Mouse (Mus musculus) embryonic facial prominence, embryonic 11.5 days (tissue): Measurements from ENCODE around the gene Prr13. TPM values are rescaled to one million over a fixed set of nuclear protein-coding genes. Genes with fewer than 3 reads are reported as not detected.

Experiments
- ATAC-seq: fragments of 200-750 bp; cut with Nextera tagmentation; replicated peaks from 2 replicates; pipeline ENCODE4 v1.8.0; 2017; ENCODE audit warnings: low read depth; ENCODE audit not compliant: insufficient number of reproducible peaks, low FRiP score, low TSS enrichment
- DNase-seq: peaks from one replicate; pipeline ENCODE4 v3.0.0-alpha.2; 2015; ENCODE audit warnings: low spot score
- H3K27ac ChIP-seq: fragments of 300-500 bp; sonication (generic); replicated peaks from 2 replicates; pipeline ENCODE4 v1.5.1; 2014; ENCODE audit warnings: mild to moderate bottlenecking, low read depth, low read length, control low read depth
- H3K27me3 ChIP-seq: fragments of 300-500 bp; sonication (generic); 2 replicates; pipeline ENCODE4 v1.6.1; 2014; ENCODE audit warnings: mild to moderate bottlenecking, low read length, moderate library complexity, mixed read lengths; ENCODE audit not compliant: control insufficient read depth, insufficient read depth
- H3K36me3 ChIP-seq: fragments of 300-500 bp; sonication (generic); replicated peaks from 2 replicates; pipeline ENCODE4 v1.6.1; 2014; ENCODE audit warnings: low read depth, mild to moderate bottlenecking, low read length, moderate library complexity, mixed read lengths; ENCODE audit not compliant: control insufficient read depth, insufficient read depth
- H3K4me1 ChIP-seq: fragments of 300-500 bp; sonication (generic); 2 replicates; pipeline ENCODE4 v1.6.1; 2014; ENCODE audit warnings: low read length, mixed read lengths; ENCODE audit not compliant: control insufficient read depth, insufficient read depth
- H3K4me2 ChIP-seq: fragments of 300-500 bp; sonication (generic); 2 replicates; pipeline ENCODE4 v1.6.1; 2014; ENCODE audit warnings: low read depth, mild to moderate bottlenecking, control low read depth, low read length, moderate library complexity
- H3K4me3 ChIP-seq: fragments of 300-500 bp; sonication (generic); 2 replicates; pipeline ENCODE4 v1.5.1; 2014; ENCODE audit warnings: low read depth, low read length, control low read depth
- H3K9ac ChIP-seq: fragments of 300-500 bp; sonication (generic); replicated peaks from 2 replicates; pipeline ENCODE4 v1.6.1; 2014; ENCODE audit warnings: mild to moderate bottlenecking, control low read depth, low read length
- H3K9me3 ChIP-seq: fragments of 300-500 bp; sonication (generic); replicated peaks from 2 replicates; pipeline ENCODE4 v1.6.1; 2016; ENCODE audit warnings: mild to moderate bottlenecking, low read length, inconsistent platforms, mixed read lengths; ENCODE audit not compliant: control insufficient read depth
- WGBS: fragments of 180-500 bp; shearing (Covaris S2); extraction: QIAGEN DNeasy Blood & Tissue Kit; methylation state at CpG from one replicate; pipeline ENCODE4 v1.1.7; 2014; 5-methylcytosine and 5-hydroxymethylcytosine counted together
- polyA plus RNA-seq: library from polyadenylated mRNA; unstranded; fragments of >200 nt; fragmentation: Nextera tagmentation; extraction: Ambion mirVana; gene quantifications from 2 replicates; pipeline ENCODE4 v1.2.1, GENCODE M21; 2014

Prr13 gene
- polyA plus RNA-seq, 1 experiment from 2014 or later = 75.0 TPM

- no peaks in the 10 kb centered on the region for H3K9me3 ChIP-seq
- peaks cover 24% of the 10 kb centered on the region for H3K36me3 ChIP-seq
- 87% methylated on average over 19 of the region's 19 CpGs for WGBS
- no peak overlapping the region for H3K27ac ChIP-seq
- no peak overlapping the region for H3K4me3 ChIP-seq
- no peaks in the 10 kb centered on the region for H3K4me1 ChIP-seq
- DNase-seq (no peak), ATAC-seq (0 out of 2 replicates have a peak, but pooled peaks have one; percentile 11)
- H3K4me2 ChIP-seq = no peak overlapping the region
- H3K9ac ChIP-seq = no peak overlapping the region
- no peaks in the 10 kb centered on the region for H3K27me3 ChIP-seq
These were observed 42.4 kb downstream of the Prr13 start for GRCm38 (mm10) chr15:102501084-102501814.

- Histone ChIP-seq H3K27ac (no peak overlapping the region), H3K4me3 (no peak overlapping the region), H3K27me3 (no peaks in the 10 kb centered on the region), H3K4me2 (no peak overlapping the region), H3K9me3 (no peaks in the 10 kb centered on the region), H3K4me1 (no peaks in the 10 kb centered on the region), H3K36me3 (peaks cover 22% of the 10 kb centered on the region), H3K9ac (no peak overlapping the region)
- DNase-seq (no peak), ATAC-seq (no peak)
- 80% methylated on average over 9 of the region's 9 CpGs for WGBS
These were observed 43.5 kb downstream of the Prr13 start for GRCm38 (mm10) chr15:102502254-102502840.

- H3K4me2 ChIP-seq = no peak within 1 kb of the TSS
- H3K9ac ChIP-seq = no peak within 1 kb of the TSS
- H3K27me3 ChIP-seq = no peaks in the 10 kb centered on the region
- 78% methylated on average over 1 of the region's 1 CpGs for WGBS
- DNase-seq = no peak
- H3K4me3 ChIP-seq = no peak within 1 kb of the TSS
- peaks cover 22% of the 10 kb centered on the region for H3K36me3 ChIP-seq
- ATAC-seq = no peak
- no peaks in the 10 kb centered on the region for H3K9me3 ChIP-seq
- no peak within 1 kb of the TSS for H3K27ac ChIP-seq
- no peaks in the 10 kb centered on the region for H3K4me1 ChIP-seq
These were observed 44.6 kb downstream of the Prr13 start, which contains the start of gene Gm10337 for GRCm38 (mm10) chr15:102503447-102503846. Gene Gm10337 (plus strand): TSS chr15:102503722.

- Histone ChIP-seq H3K4me2 (no peak overlapping the region), H3K27me3 (no peaks in the 10 kb centered on the region), H3K4me1 (no peaks in the 10 kb centered on the region), H3K9me3 (no peaks in the 10 kb centered on the region), H3K36me3 (peaks cover 22% of the 10 kb centered on the region), H3K4me3 (no peak overlapping the region), H3K9ac (no peak overlapping the region), H3K27ac (no peak overlapping the region)
- 89% methylated on average over 9 of the region's 9 CpGs for WGBS
- ATAC-seq = no peak; the same call in 1 of the 2 replicates
- DNase-seq = no peak
These were observed 45.3 kb downstream of the Prr13 start for GRCm38 (mm10) chr15:102503924-102504782.

- no peak overlapping the region for H3K4me2 ChIP-seq
- no peak for DNase-seq
- H3K27me3 ChIP-seq = no peaks in the 10 kb centered on the region
- WGBS = 76% methylated on average over 12 of the region's 12 CpGs
- no peak for ATAC-seq
- no peak overlapping the region for H3K9ac ChIP-seq
- H3K36me3 ChIP-seq = peaks cover 15% of the 10 kb centered on the region
- H3K9me3 ChIP-seq = no peaks in the 10 kb centered on the region
- H3K27ac ChIP-seq = no peak overlapping the region
- H3K4me1 ChIP-seq = no peaks in the 10 kb centered on the region; the same call in 1 of the 2 replicates
- H3K4me3 ChIP-seq = no peak overlapping the region
These were observed 46.4 kb downstream of the Prr13 start for GRCm38 (mm10) chr15:102505073-102505769.

- H3K4me1 ChIP-seq = no peaks in the 10 kb centered on the region; the same call in 1 of the 2 replicates
- no peak overlapping the region for H3K4me3 ChIP-seq
- H3K9me3 ChIP-seq = no peaks in the 10 kb centered on the region
- no peak overlapping the region for H3K9ac ChIP-seq
- no peak for DNase-seq
- peaks cover 14% of the 10 kb centered on the region for H3K36me3 ChIP-seq
- no peak overlapping the region for H3K4me2 ChIP-seq
- H3K27me3 ChIP-seq = no peaks in the 10 kb centered on the region
- no peak for ATAC-seq
- 91% methylated on average over 9 of the region's 9 CpGs for WGBS
- H3K27ac ChIP-seq = no peak overlapping the region
These were observed 47.1 kb downstream of the Prr13 start for GRCm38 (mm10) chr15:102505770-102506463.

GRCm38 (mm10) chr15:102506464-102506830 is 47.6 kb downstream of the Prr13 start:
- Histone ChIP-seq H3K4me3 (no peak overlapping the region), H3K27ac (no peak overlapping the region), H3K4me1 (peaks cover 2% of the 10 kb centered on the region), H3K9ac (no peak overlapping the region), H3K27me3 (no peaks in the 10 kb centered on the region), H3K9me3 (no peaks in the 10 kb centered on the region), H3K4me2 (no peak overlapping the region), H3K36me3 (peaks cover 9% of the 10 kb centered on the region)
- 66% methylated on average over 2 of the region's 2 CpGs for WGBS
- no peak for ATAC-seq
- DNase-seq = no peak
